Mouse (Mus musculus) CH12.LX (cell line): ENCODE data around the gene Zfp277. TPM values are rescaled to one million over a fixed set of nuclear protein-coding genes. Genes with fewer than 3 reads are reported as not detected.

Source experiments
- DNase-seq: peaks from one replicate; pipeline ENCODE4 v3.0.0-alpha.2; 2013; ENCODE audit errors: extremely low read depth
- H3K27ac ChIP-seq: 2 replicates; pipeline ENCODE4 v1.5.1; 2012; ENCODE audit warnings: low read depth, mild to moderate bottlenecking, control low read depth, moderate library complexity; ENCODE audit not compliant: insufficient read depth
- H3K27me3 ChIP-seq: replicated peaks from 2 replicates; pipeline ENCODE3; 2012; ENCODE audit warnings: inconsistent platforms
- H3K36me3 ChIP-seq, 2 experiments: replicated peaks in 1 of 2; 2 replicates each; pipeline versions ENCODE3 to v1.6.1; 2012; ENCODE audit warnings: inconsistent platforms in 1 of 2, low read length in 1 of 2, mild to moderate bottlenecking in 1 of 2, mixed read lengths in 1 of 2, moderate library complexity in 1 of 2; ENCODE audit not compliant: control insufficient read depth in 1 of 2, insufficient read depth in 1 of 2
- H3K4me1 ChIP-seq, 2 experiments: 2 replicates each; pipeline ENCODE4 v1.6.1; 2012; ENCODE audit warnings: inconsistent platforms in 1 of 2, moderate library complexity in 1 of 2; ENCODE audit not compliant: insufficient read depth in 2 of 2, control insufficient read depth in 1 of 2
- H3K4me2 ChIP-seq: 2 replicates; pipeline ENCODE4 v1.6.1; 2012; ENCODE audit warnings: low read depth, mild to moderate bottlenecking, control low read depth; ENCODE audit not compliant: poor library complexity, insufficient read depth, severe bottlenecking
- H3K4me3 ChIP-seq, 3 experiments: fragments of 150-350 bp in 1 of 3; sonication (generic) in 1 of 3; replicated peaks in 1 of 3; 2 replicates each; pipeline versions ENCODE3 to v1.5.1; 2011 to 2012; ENCODE audit warnings: low read depth in 2 of 3, low read length in 2 of 3, mild to moderate bottlenecking in 2 of 3, moderate library complexity in 2 of 3, control low read depth in 1 of 3, improper control_type of control experiment in 1 of 3, inconsistent platforms in 1 of 3, mixed read lengths in 1 of 3; ENCODE audit not compliant: poor library complexity in 1 of 3
- H3K79me2 ChIP-seq: replicated peaks from 2 replicates; pipeline ENCODE4 v1.6.1; 2012; ENCODE audit warnings: mild to moderate bottlenecking, moderate library complexity; ENCODE audit not compliant: control insufficient read depth, poor library complexity, insufficient read depth, severe bottlenecking; ENCODE audit errors: extremely low read depth
- H3K9ac ChIP-seq: 2 replicates; pipeline ENCODE4 v1.6.1; 2012; ENCODE audit warnings: low read depth, mild to moderate bottlenecking, control low read depth, moderate library complexity; ENCODE audit not compliant: insufficient read depth
- H3K9me3 ChIP-seq: replicated peaks from 2 replicates; pipeline ENCODE3; 2012; ENCODE audit warnings: low read length, inconsistent platforms, mixed read lengths
- BHLHE40 ChIP-seq: IDR thresholded peaks from 2 replicates; pipeline ENCODE4 v1.6.1; 2011; ENCODE audit warnings: mild to moderate bottlenecking, low read depth, low read length, improper control_type of control experiment
- CHD1 ChIP-seq: IDR thresholded peaks from 2 replicates; pipeline ENCODE4 v1.6.1; 2012; ENCODE audit warnings: low read depth, low read length, improper control_type of control experiment, inconsistent platforms
- CHD2 ChIP-seq: IDR thresholded peaks from 2 replicates; pipeline ENCODE4 v1.6.1; 2011; ENCODE audit warnings: low read length, improper control_type of control experiment
- ETS1 ChIP-seq: conservative IDR thresholded peaks from 2 replicates; pipeline ENCODE4 v1.6.1; 2012; ENCODE audit warnings: low read depth, mild to moderate bottlenecking, inconsistent platforms, low read length, improper control_type of control experiment, moderate library complexity
- GABPA ChIP-seq: IDR thresholded peaks from 2 replicates; pipeline ENCODE4 v1.6.1; 2012; ENCODE audit warnings: low read depth, low read length, improper control_type of control experiment, inconsistent platforms; ENCODE audit not compliant: insufficient replicate concordance
- HCFC1 ChIP-seq: IDR thresholded peaks from 2 replicates; pipeline ENCODE4 v1.6.1; 2012; ENCODE audit warnings: low read depth, mild to moderate bottlenecking, inconsistent platforms, low read length, improper control_type of control experiment
- MAX ChIP-seq: IDR thresholded peaks from 2 replicates; pipeline ENCODE4 v1.6.1; 2011; ENCODE audit warnings: low read length, improper control_type of control experiment
- MAZ ChIP-seq: IDR thresholded peaks from 2 replicates; pipeline ENCODE4 v1.6.1; 2012; ENCODE audit warnings: low read depth, mild to moderate bottlenecking, inconsistent platforms, low read length, improper control_type of control experiment, moderate library complexity
- MXI1 ChIP-seq: IDR thresholded peaks from 2 replicates; pipeline ENCODE4 v1.6.1; 2011; ENCODE audit warnings: mild to moderate bottlenecking, low read depth, low read length, improper control_type of control experiment
- MYC ChIP-seq: IDR thresholded peaks from 2 replicates; pipeline ENCODE4 v1.6.1; 2011; ENCODE audit warnings: low read depth, mild to moderate bottlenecking, improper control_type of control experiment, low read length
- NELFE ChIP-seq: IDR thresholded peaks from 2 replicates; pipeline ENCODE4 v1.6.1; 2011; ENCODE audit warnings: low read depth, low read length, improper control_type of control experiment
- POLR2A ChIP-seq: IDR thresholded peaks from 2 replicates; pipeline ENCODE4 v1.6.1; 2011; ENCODE audit warnings: low read depth, mild to moderate bottlenecking, improper control_type of control experiment, low read length
- SIN3A ChIP-seq: IDR thresholded peaks from 2 replicates; pipeline ENCODE4 v1.6.1; 2012; ENCODE audit warnings: low read length, improper control_type of control experiment, inconsistent platforms
- SMC3 ChIP-seq: IDR thresholded peaks from 2 replicates; pipeline ENCODE4 v1.6.1; 2011; ENCODE audit warnings: low read depth, low read length, improper control_type of control experiment
- TCF12 ChIP-seq: IDR thresholded peaks from 2 replicates; pipeline ENCODE4 v1.6.1; 2014; ENCODE audit warnings: low read depth, mild to moderate bottlenecking, inconsistent platforms, low read length, improper control_type of control experiment
- UBTF ChIP-seq: IDR thresholded peaks from 2 replicates; pipeline ENCODE4 v1.6.1; 2012; ENCODE audit warnings: low read depth, mild to moderate bottlenecking, inconsistent platforms, low read length, improper control_type of control experiment, moderate library complexity
- USF1 ChIP-seq: IDR thresholded peaks from 2 replicates; pipeline ENCODE4 v1.6.1; 2014; ENCODE audit warnings: low read depth, mild to moderate bottlenecking, inconsistent platforms, low read length, improper control_type of control experiment
- USF2 ChIP-seq: conservative IDR thresholded peaks from 2 replicates; pipeline ENCODE4 v1.6.1; 2011; ENCODE audit warnings: low read depth, low read length, improper control_type of control experiment
- dilution Hi-C: fragments of 300-500 bp; cut with MboI; formaldehyde crosslinking; loops from 2 replicates; pipeline ENCODE4 v1.14.3; 2020; ENCODE audit warnings: low sequenced_read_pairs; ENCODE audit not compliant: extremely low pct_unique_long_range_greater_than_20kb, extremely low pct_ligation_motif_present
- in situ Hi-C: fragments of 300-500 bp; cut with MboI; formaldehyde crosslinking; loops from 3 replicates; pipeline ENCODE4 v1.14.3; 2019; ENCODE audit warnings: low sequenced_read_pairs, low pct_ligation_motif_present, low pct_unique_long_range_greater_than_20kb, mixed read lengths
- polyA plus RNA-seq: library from polyadenylated mRNA; unstranded; fragments of >175 nt; gene quantifications from 2 replicates; pipeline ENCODE4 v1.2.1, GENCODE M21; 2012; ENCODE audit warnings: low read depth; ENCODE audit not compliant: insufficient read length
- total RNA-seq, 2 experiments: library from RNA; depleted of rRNA; stranded (reverse); fragments of 300-350 nt in 1 of 2; fragments of >200 nt in 1 of 2; gene quantifications; 2 replicates each; pipeline ENCODE4 v1.2.3; 2012 to 2014

Gene Zfp277
- total and polyA plus RNA-seq, 3 experiments = 13.7 to 31.2 (median 18.9) TPM

DNA sequence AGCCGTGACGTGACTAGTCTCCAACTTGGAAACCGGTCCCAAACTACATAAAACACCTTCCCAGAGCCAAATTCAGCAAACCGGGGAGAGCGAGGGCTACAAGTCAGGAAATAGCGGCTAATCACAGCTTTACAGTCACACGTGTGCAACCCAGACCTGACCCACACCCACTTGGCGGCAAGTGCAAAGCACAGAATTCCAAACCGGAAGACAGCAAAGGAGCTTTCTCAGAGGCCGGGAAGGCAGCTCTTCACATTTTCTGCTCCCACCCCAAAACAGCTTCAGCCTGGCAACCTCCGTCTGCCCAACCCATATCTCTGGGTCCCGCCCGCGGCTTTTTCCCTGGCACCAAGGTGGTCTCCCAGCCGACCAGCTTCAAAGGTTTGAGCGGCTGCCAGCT, 496 bp downstream of the Zfp277 start:
- H3K4me1 ChIP-seq = peaks cover 0 to 13% of the 10 kb centered on the region in 2 experiments; a peak in 2 of 4 replicates
- TF ChIP-seq MXI1 (peak; percentile 86), SIN3A (peak; percentile 49; the same call in 1 of the 2 replicates), TCF12 (no peak), SMC3 (no peak), HCFC1 (no peak), MYC (0 out of 2 replicates have a peak, but pooled peaks have one; percentile 36), BHLHE40 (peak; percentile 12; the same call in 1 of the 2 replicates), MAX (peak; percentile 62), USF2 (no peak), USF1 (no peak), ETS1 (no peak), POLR2A (no peak), CHD2 (no peak)
- dilution Hi-C loops (no loop called here), in situ Hi-C loops (no loop called here)
- peaks cover 0 to 9% of the 10 kb centered on the region in 2 experiments for H3K36me3 ChIP-seq
- DNase-seq = peak; percentile 18
- H3K4me3 ChIP-seq = peak overlapping the region; percentile 76 to 87 (median 86)
- no peaks in the 10 kb centered on the region for H3K9me3 ChIP-seq
- H3K27me3 ChIP-seq = peaks cover 15% of the 10 kb centered on the region
- peak overlapping the region; percentile 6; the same call in 1 of the 2 replicates for H3K9ac ChIP-seq
- peak overlapping the region; percentile 84 for H3K4me2 ChIP-seq
- no peak overlapping the region for H3K27ac ChIP-seq
- peaks cover 6% of the 10 kb centered on the region for H3K79me2 ChIP-seq

DNA sequence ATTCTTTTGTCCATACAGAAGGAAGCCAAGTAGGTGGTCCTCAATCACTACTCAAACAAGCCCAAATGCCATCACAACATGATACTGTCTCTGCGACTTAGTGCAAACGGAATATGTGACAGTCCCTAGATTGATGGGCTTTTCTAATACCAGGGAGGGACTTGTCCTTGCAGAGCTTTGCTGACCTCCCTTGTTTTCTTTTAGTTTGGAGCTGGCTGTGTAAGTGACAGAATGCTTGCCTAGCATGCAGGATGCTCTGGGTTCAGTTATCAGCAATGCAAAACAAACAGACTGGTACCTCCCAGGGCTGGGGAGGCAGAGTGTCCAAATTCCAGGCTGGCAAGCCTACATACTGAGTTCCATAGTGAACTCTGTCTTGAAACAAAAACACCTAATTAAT, 7.7 kb downstream of the Zfp277 start:
- peaks cover 0 to 16% of the 10 kb centered on the region in 2 experiments for H3K36me3 ChIP-seq
- H3K9ac ChIP-seq = no peak overlapping the region
- no peak overlapping the region for H3K4me3 ChIP-seq
- H3K27ac ChIP-seq = no peak overlapping the region
- H3K4me2 ChIP-seq = no peak overlapping the region
- no peaks in the 10 kb centered on the region for H3K9me3 ChIP-seq
- peaks cover 6% of the 10 kb centered on the region for H3K79me2 ChIP-seq
- H3K27me3 ChIP-seq = no peaks in the 10 kb centered on the region
- TF ChIP-seq MAZ (no peak), GABPA (no peak), POLR2A (no peak), NELFE (no peak), CHD1 (no peak), UBTF (no peak), MYC (no peak), ETS1 (no peak)
- in situ Hi-C loops (no loop called here), dilution Hi-C loops (no loop called here)
- no peaks in the 10 kb centered on the region for H3K4me1 ChIP-seq
- DNase-seq = no peak
